Mouse (Mus musculus): ENCODE measurements around the gene Ncdn. TPM values are rescaled to one million over a fixed set of nuclear protein-coding genes. Genes with fewer than 3 reads are reported as not detected.

The Ncdn gene
- total RNA-seq (2014; fragmentation: Nextera tagmentation), result 14.3 and 22.2 TPM in 2 replicates
- 5.9 and 11.7 TPM in 2 replicates for total RNA-seq (2017)

- peak; percentile 94 for ATAC-seq (replicated peaks; ENCODE audit: low FRiP score, low TSS enrichment, poor library complexity, severe bottlenecking)
Measured at GRCm38 (mm10) chr4:126753268-126754230, at the start of gene Ncdn, which contains the start of gene AU040320. TSS of gene Ncdn (minus strand) at chr4:126753438. TSS of gene AU040320 (plus strand) at chr4:126753544.

GRCm38 (mm10) chr4:126802174-126802573, 48.9 kb upstream of the Ncdn start:
- ATAC-seq (replicated peaks; ENCODE audit: low FRiP score, low TSS enrichment, poor library complexity, severe bottlenecking), result no peak

GRCm38 (mm10) chr4:126792341-126793102, 39.3 kb upstream of the Ncdn start:
- ATAC-seq (replicated peaks; ENCODE audit: low FRiP score, low TSS enrichment, poor library complexity, severe bottlenecking), result no peak

GRCm38 (mm10) chr4:126782996-126783395, 29.8 kb upstream of the Ncdn start:
- ATAC-seq (replicated peaks; ENCODE audit: low FRiP score, low TSS enrichment, poor library complexity, severe bottlenecking), result no peak

GRCm38 (mm10) chr4:126782512-126782911, 29.3 kb upstream of the Ncdn start:
- ATAC-seq (replicated peaks; ENCODE audit: low FRiP score, low TSS enrichment, poor library complexity, severe bottlenecking), result no peak

GRCm38 (mm10) chr4:126781871-126782270, 28.6 kb upstream of the Ncdn start:
- no peak for ATAC-seq (replicated peaks; ENCODE audit: low FRiP score, low TSS enrichment, poor library complexity, severe bottlenecking)

- ATAC-seq (replicated peaks; ENCODE audit: low FRiP score, low TSS enrichment, poor library complexity, severe bottlenecking), result no peak
Measured at GRCm38 (mm10) chr4:126779826-126780775, 26.9 kb upstream of the Ncdn start.

- ATAC-seq (replicated peaks; ENCODE audit: low FRiP score, low TSS enrichment, poor library complexity, severe bottlenecking), result no peak
Measured at GRCm38 (mm10) chr4:126779148-126779581, 25.9 kb upstream of the Ncdn start.

GRCm38 (mm10) chr4:126775182-126775581, 21.9 kb upstream of the Ncdn start:
- ATAC-seq (replicated peaks; ENCODE audit: low FRiP score, low TSS enrichment, poor library complexity, severe bottlenecking), result no peak

- ATAC-seq (replicated peaks; ENCODE audit: low FRiP score, low TSS enrichment, poor library complexity, severe bottlenecking), result no peak
Measured at GRCm38 (mm10) chr4:126773871-126774270, 20.6 kb upstream of the Ncdn start.

- ATAC-seq (replicated peaks; ENCODE audit: low FRiP score, low TSS enrichment, poor library complexity, severe bottlenecking), result no peak
Measured at GRCm38 (mm10) chr4:126770831-126771230, 17.6 kb upstream of the Ncdn start.

- ATAC-seq (replicated peaks; ENCODE audit: low FRiP score, low TSS enrichment, poor library complexity, severe bottlenecking), result peak; percentile 89
Measured at GRCm38 (mm10) chr4:126769800-126770563, 16.7 kb upstream of the Ncdn start.

- no peak for ATAC-seq (replicated peaks; ENCODE audit: low FRiP score, low TSS enrichment, poor library complexity, severe bottlenecking)
Measured at GRCm38 (mm10) chr4:126763483-126763882, 10.2 kb upstream of the Ncdn start.

GRCm38 (mm10) chr4:126762586-126763359, 9.5 kb upstream of the Ncdn start:
- no peak for ATAC-seq (replicated peaks; ENCODE audit: low FRiP score, low TSS enrichment, poor library complexity, severe bottlenecking)

GRCm38 (mm10) chr4:126759435-126759834, 6.2 kb upstream of the Ncdn start:
- no peak for ATAC-seq (replicated peaks; ENCODE audit: low FRiP score, low TSS enrichment, poor library complexity, severe bottlenecking)

- no peak for ATAC-seq (replicated peaks; ENCODE audit: low FRiP score, low TSS enrichment, poor library complexity, severe bottlenecking)
Measured at GRCm38 (mm10) chr4:126758299-126758698, 5.1 kb upstream of the Ncdn start.

GRCm38 (mm10) chr4:126756766-126757165, 3.5 kb upstream of the Ncdn start:
- ATAC-seq (replicated peaks; ENCODE audit: low FRiP score, low TSS enrichment, poor library complexity, severe bottlenecking), result no peak
